Mouse (Mus musculus): ENCODE data around the gene Gm20388. TPM values are rescaled to one million over a fixed set of nuclear protein-coding genes. Genes with fewer than 3 reads are reported as not detected.

The Gm20388 gene
- total RNA-seq, 1 experiment, result 27.0 TPM

- no peak within 1 kb of the TSS for H3K27ac ChIP-seq (ENCODE audit: insufficient read depth, low read depth, low read length, poor library complexity, severe bottlenecking)
- DNase-seq (ENCODE audit: low read depth, low spot score), result no peak
Observed at GRCm38 (mm10) chr8:123117127-123117731, 3206.6 kb downstream of the Gm20388 start, which contains the start of gene Cpne7. Gene Cpne7 (plus strand): TSS chr8:123117374.

GRCm38 (mm10) chr8:123117744-123118143 lies 3207.1 kb downstream of the Gm20388 start:
- Histone ChIP-seq H3K36me3 (ENCODE audit: control insufficient read depth, insufficient read depth, low read length, poor library complexity, severe bottlenecking) (no peaks in the 10 kb centered on the region), H3K4me1 (ENCODE audit: control insufficient read depth in 2 of 2, insufficient read depth in 2 of 2, low read length in 2 of 2, poor library complexity in 1 of 2) (peaks cover 0 to 3% of the 10 kb centered on the region in 2 experiments; a peak in 1 of 4 replicates), H3K4me3 (ENCODE audit: insufficient read depth in 1 of 2, low read depth in 1 of 2, low read length in 2 of 2, poor library complexity in 1 of 2, severe bottlenecking in 1 of 2) (peak overlapping the region; percentile 59 to 66), H3K27ac (ENCODE audit: insufficient read depth, low read depth, low read length, poor library complexity, severe bottlenecking) (no peak overlapping the region), H3K9me3 (ENCODE audit: control insufficient read depth, insufficient read depth, low read depth, low read length) (no peaks in the 10 kb centered on the region), H3K9ac (ENCODE audit: insufficient read depth, low read depth, low read length, poor library complexity, severe bottlenecking) (0 out of 2 replicates have a peak overlapping the region, but pooled peaks have one; percentile 4)
- DNase-seq (ENCODE audit: low read depth, low spot score), result no peak
- TF ChIP-seq HCFC1 (IDR thresholded peaks at IDR 0.05; ENCODE audit: borderline replicate concordance, insufficient read depth, low read length) (no peak), ZC3H11A (IDR thresholded peaks at IDR 0.05; ENCODE audit: borderline replicate concordance, low read depth, low read length) (no peak), MAFK (IDR thresholded peaks at IDR 0.05; ENCODE audit: insufficient read depth, low read depth, low read length) (no peak), CHD2 (IDR thresholded peaks at IDR 0.05; ENCODE audit: low read depth, low read length) (no peak), ZNF384 (IDR thresholded peaks at IDR 0.05; ENCODE audit: low read depth, low read length) (no peak)
- in situ Hi-C loops (cut with MboI; ENCODE audit: low sequenced_read_pairs in 2 of 2, unreplicated experiment in 2 of 2), result no loop called here

More at GRCm38 (mm10) chr8:123117127-123117731, 3206.6 kb downstream of the Gm20388 start, which contains the start of gene Cpne7:
- in situ Hi-C loops (cut with MboI; ENCODE audit: low sequenced_read_pairs in 2 of 2, unreplicated experiment in 2 of 2), result no loop called here
- Histone ChIP-seq H3K36me3 (ENCODE audit: control insufficient read depth, insufficient read depth, low read length, poor library complexity, severe bottlenecking) (no peaks in the 10 kb centered on the region), H3K4me3 (ENCODE audit: insufficient read depth in 1 of 2, low read depth in 1 of 2, low read length in 2 of 2, poor library complexity in 1 of 2, severe bottlenecking in 1 of 2) (peak within 1 kb of the TSS; percentile 59 to 66), H3K9ac (ENCODE audit: insufficient read depth, low read depth, low read length, poor library complexity, severe bottlenecking) (0 out of 2 replicates have a peak within 1 kb of the TSS, but pooled peaks have one; percentile 4), H3K4me1 (ENCODE audit: control insufficient read depth in 2 of 2, insufficient read depth in 2 of 2, low read length in 2 of 2, poor library complexity in 1 of 2) (peaks cover 0 to 3% of the 10 kb centered on the region in 2 experiments; a peak in 1 of 4 replicates), H3K9me3 (ENCODE audit: control insufficient read depth, insufficient read depth, low read depth, low read length) (no peaks in the 10 kb centered on the region)
- TF ChIP-seq HCFC1 (IDR thresholded peaks at IDR 0.05; ENCODE audit: borderline replicate concordance, insufficient read depth, low read length), result no peak
- no peak for TF ChIP-seq MAFK (IDR thresholded peaks at IDR 0.05; ENCODE audit: insufficient read depth, low read depth, low read length)

- Histone ChIP-seq H3K9ac (ENCODE audit: insufficient read depth, low read depth, low read length, poor library complexity, severe bottlenecking) (no peak overlapping the region), H3K4me1 (ENCODE audit: control insufficient read depth in 2 of 2, insufficient read depth in 2 of 2, low read length in 2 of 2, poor library complexity in 1 of 2) (peaks cover 2 to 9% of the 10 kb centered on the region in 2 experiments; a peak in 1 of 4 replicates), H3K9me3 (ENCODE audit: control insufficient read depth, insufficient read depth, low read depth, low read length) (no peaks in the 10 kb centered on the region), H3K4me3 (ENCODE audit: insufficient read depth in 1 of 2, low read depth in 1 of 2, low read length in 2 of 2, poor library complexity in 1 of 2, severe bottlenecking in 1 of 2) (no peak overlapping the region), H3K27ac (ENCODE audit: insufficient read depth, low read depth, low read length, poor library complexity, severe bottlenecking) (no peak overlapping the region), H3K36me3 (ENCODE audit: control insufficient read depth, insufficient read depth, low read length, poor library complexity, severe bottlenecking) (no peaks in the 10 kb centered on the region)
- no peak for DNase-seq (ENCODE audit: low read depth, low spot score)
- in situ Hi-C loops (cut with MboI; ENCODE audit: low sequenced_read_pairs in 2 of 2, unreplicated experiment in 2 of 2), result no loop called here
- no peak for TF ChIP-seq CHD2 (IDR thresholded peaks at IDR 0.05; ENCODE audit: low read depth, low read length)
- no peak for TF ChIP-seq ZNF384 (IDR thresholded peaks at IDR 0.05; ENCODE audit: low read depth, low read length)
- no peak for TF ChIP-seq MAFK (IDR thresholded peaks at IDR 0.05; ENCODE audit: insufficient read depth, low read depth, low read length)
- no peak for TF ChIP-seq ZC3H11A (IDR thresholded peaks at IDR 0.05; ENCODE audit: borderline replicate concordance, low read depth, low read length)
- TF ChIP-seq HCFC1 (IDR thresholded peaks at IDR 0.05; ENCODE audit: borderline replicate concordance, insufficient read depth, low read length), result no peak
Observed at GRCm38 (mm10) chr8:123122059-123122458, 3211.4 kb downstream of the Gm20388 start.

- DNase-seq (ENCODE audit: low read depth, low spot score), result no peak
- TF ChIP-seq ZNF384 (IDR thresholded peaks at IDR 0.05; ENCODE audit: low read depth, low read length), result no peak
- no peak for TF ChIP-seq MAFK (IDR thresholded peaks at IDR 0.05; ENCODE audit: insufficient read depth, low read depth, low read length)
- no peak for TF ChIP-seq HCFC1 (IDR thresholded peaks at IDR 0.05; ENCODE audit: borderline replicate concordance, insufficient read depth, low read length)
- TF ChIP-seq CHD2 (IDR thresholded peaks at IDR 0.05; ENCODE audit: low read depth, low read length), result no peak
- no peak for TF ChIP-seq ZC3H11A (IDR thresholded peaks at IDR 0.05; ENCODE audit: borderline replicate concordance, low read depth, low read length)
- Histone ChIP-seq H3K9ac (ENCODE audit: insufficient read depth, low read depth, low read length, poor library complexity, severe bottlenecking) (no peak overlapping the region), H3K27ac (ENCODE audit: insufficient read depth, low read depth, low read length, poor library complexity, severe bottlenecking) (no peak overlapping the region), H3K4me3 (ENCODE audit: insufficient read depth in 1 of 2, low read depth in 1 of 2, low read length in 2 of 2, poor library complexity in 1 of 2, severe bottlenecking in 1 of 2) (no peak overlapping the region), H3K36me3 (ENCODE audit: control insufficient read depth, insufficient read depth, low read length, poor library complexity, severe bottlenecking) (no peaks in the 10 kb centered on the region), H3K4me1 (ENCODE audit: control insufficient read depth in 2 of 2, insufficient read depth in 2 of 2, low read length in 2 of 2, poor library complexity in 1 of 2) (peaks cover 2 to 9% of the 10 kb centered on the region in 2 experiments; a peak in 1 of 4 replicates), H3K9me3 (ENCODE audit: control insufficient read depth, insufficient read depth, low read depth, low read length) (no peaks in the 10 kb centered on the region)
- in situ Hi-C loops (cut with MboI; ENCODE audit: low sequenced_read_pairs in 2 of 2, unreplicated experiment in 2 of 2), result no loop called here
Observed at GRCm38 (mm10) chr8:123122670-123123069, 3212.0 kb downstream of the Gm20388 start.
